Mouse (Mus musculus) forebrain, embryonic 12.5 days (tissue): ENCODE data around the gene Tmem125. TPM values are rescaled to one million over a fixed set of nuclear protein-coding genes. Genes with fewer than 3 reads are reported as not detected.
"Not testable (repeated sequence)": the region's sequence is repeated elsewhere in the genome, so short reads cannot be mapped to it uniquely, and the experiment has no call there.

Experiments used
- ATAC-seq: fragments of 200-750 bp; cut with Nextera tagmentation; 2 replicates; pipeline ENCODE4 v1.8.0; 2017; ENCODE audit warnings: moderate TSS enrichment; ENCODE audit not compliant: low FRiP score
- H3K27ac ChIP-seq: fragments of 300-500 bp; sonication (generic); 2 replicates; pipeline ENCODE4 v1.5.1; 2016; ENCODE audit warnings: mild to moderate bottlenecking
- H3K27me3 ChIP-seq: fragments of 300-500 bp; sonication (generic); 2 replicates; pipeline ENCODE4 v1.6.1; 2016; ENCODE audit warnings: mild to moderate bottlenecking
- H3K36me3 ChIP-seq: fragments of 300-500 bp; sonication (generic); replicated peaks from 2 replicates; pipeline ENCODE4 v1.6.1; 2016; ENCODE audit warnings: mild to moderate bottlenecking
- H3K4me1 ChIP-seq: fragments of 300-500 bp; sonication (generic); 2 replicates; pipeline ENCODE4 v1.6.1; 2016
- H3K4me2 ChIP-seq: fragments of 300-500 bp; sonication (generic); 2 replicates; pipeline ENCODE4 v1.6.1; 2016; ENCODE audit warnings: mild to moderate bottlenecking, moderate library complexity
- H3K4me3 ChIP-seq: fragments of 300-500 bp; sonication (generic); replicated peaks from 2 replicates; pipeline ENCODE4 v1.5.1; 2016; ENCODE audit warnings: mild to moderate bottlenecking
- H3K9ac ChIP-seq: fragments of 300-500 bp; sonication (generic); 2 replicates; pipeline ENCODE4 v1.6.1; 2016; ENCODE audit warnings: mild to moderate bottlenecking
- H3K9me3 ChIP-seq: fragments of 300-500 bp; sonication (generic); 2 replicates; pipeline ENCODE4 v1.6.1; 2016
- WGBS: fragments of 180-500 bp; shearing (Covaris S2); methylation state at CpG from one replicate; pipeline ENCODE4 v1.1.7; 2016; 5-methylcytosine and 5-hydroxymethylcytosine counted together
- polyA plus RNA-seq: library from polyadenylated mRNA; unstranded; fragments of >200 nt; fragmentation: Nextera tagmentation; extraction: Ambion mirVana; gene quantifications from 2 replicates; pipeline ENCODE4 v1.2.1, GENCODE M21; 2016

The Tmem125 gene
- polyA plus RNA-seq, 1 experiment from 2014 or later: not detected

GRCm38 (mm10) chr4:118507171-118507570 is 36.7 kb downstream of the Tmem125 start:
- not testable (repeated sequence) for H3K4me2 ChIP-seq, H3K36me3 ChIP-seq, H3K9ac ChIP-seq, H3K4me3 ChIP-seq, H3K4me1 ChIP-seq, H3K27me3 ChIP-seq, ATAC-seq, H3K27ac ChIP-seq, H3K9me3 ChIP-seq
- WGBS: 94% methylated on average over 1 of the region's 1 CpGs

DNA sequence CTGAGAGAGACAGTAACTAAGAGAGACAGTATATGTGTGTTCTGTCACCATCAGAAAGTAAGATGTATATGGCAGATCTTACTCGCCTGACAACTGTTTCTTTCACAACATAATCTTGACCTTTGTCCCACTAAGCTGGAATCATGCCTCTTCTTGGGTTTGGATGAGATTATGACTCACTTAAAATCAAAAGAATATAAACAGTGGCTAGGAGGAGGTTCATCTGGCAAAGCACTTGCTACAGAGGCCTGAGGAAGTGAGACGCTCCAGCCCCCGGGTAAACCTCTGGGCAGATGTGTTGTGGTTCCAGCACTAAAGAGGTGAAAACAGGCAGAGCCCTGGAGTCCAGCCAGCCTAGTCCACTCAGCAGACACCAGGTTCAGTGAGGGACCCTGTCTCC is 38.3 kb downstream of the Tmem125 start:
- Histone ChIP-seq H3K27me3 (no peaks in the 10 kb centered on the region), H3K9ac (no peak overlapping the region), H3K9me3 (no peaks in the 10 kb centered on the region), H3K36me3 (no peaks in the 10 kb centered on the region), H3K4me2 (no peak overlapping the region), H3K27ac (no peak overlapping the region), H3K4me1 (peaks cover 5% of the 10 kb centered on the region), H3K4me3 (no peak overlapping the region)
- 84% methylated on average over 3 of the region's 3 CpGs for WGBS
- no peak for ATAC-seq

DNA sequence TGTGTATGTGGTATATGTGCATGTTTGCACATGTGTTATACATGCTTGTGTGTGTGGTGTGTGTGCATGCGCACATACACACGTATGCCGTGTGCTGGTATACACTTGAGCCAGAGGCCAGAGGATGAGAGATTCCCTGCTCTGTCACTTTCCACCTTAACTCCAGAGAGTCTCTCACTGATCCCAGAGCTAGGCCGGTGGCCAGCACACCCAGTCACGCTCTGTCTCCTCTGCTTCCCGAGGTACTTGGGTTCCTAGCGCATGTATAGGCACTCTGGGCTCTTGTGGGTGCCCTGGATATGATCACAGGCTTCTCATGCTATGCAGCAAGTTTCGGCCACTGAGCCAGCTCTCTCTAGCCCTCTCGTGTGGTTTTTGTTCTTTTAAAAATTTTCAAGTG is 43.1 kb downstream of the Tmem125 start:
- H3K9me3 ChIP-seq: no peaks in the 10 kb centered on the region
- no peaks in the 10 kb centered on the region for H3K27me3 ChIP-seq
- no peak overlapping the region for H3K4me2 ChIP-seq
- H3K27ac ChIP-seq: no peak overlapping the region
- no peaks in the 10 kb centered on the region for H3K4me1 ChIP-seq
- ATAC-seq: no peak
- 74% methylated on average over 9 of the region's 9 CpGs for WGBS
- no peaks in the 10 kb centered on the region for H3K36me3 ChIP-seq
- H3K4me3 ChIP-seq: no peak overlapping the region
- no peak overlapping the region for H3K9ac ChIP-seq

DNA sequence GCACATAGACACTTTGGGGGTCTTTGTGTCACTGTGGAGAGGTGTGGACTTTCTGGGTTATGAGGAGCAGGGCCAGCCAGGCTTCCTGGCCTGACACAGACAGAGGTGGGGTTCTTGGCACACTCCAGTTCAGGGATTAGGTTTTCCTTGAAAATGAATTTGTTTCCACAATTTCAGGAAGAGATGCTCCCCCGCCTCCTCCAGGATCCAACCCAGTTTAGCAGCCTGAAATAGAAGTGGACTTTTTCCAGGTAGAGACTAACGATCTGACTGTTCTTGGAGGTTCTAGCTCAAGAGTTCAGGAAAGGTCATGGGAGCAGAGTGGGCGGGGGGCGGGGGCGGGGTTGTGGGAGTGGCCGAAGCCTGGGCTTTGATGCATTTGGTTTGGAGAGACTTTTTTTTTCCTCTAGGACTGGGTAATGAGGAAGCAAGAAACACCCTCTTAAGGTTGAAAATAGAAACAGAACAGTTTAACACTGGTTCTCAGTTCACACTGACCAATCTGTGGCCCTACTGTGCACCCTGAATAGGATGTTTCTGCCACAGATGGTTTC is 43.6 kb downstream of the Tmem125 start:
- Histone ChIP-seq H3K4me3 (no peak overlapping the region), H3K36me3 (no peaks in the 10 kb centered on the region), H3K4me2 (no peak overlapping the region), H3K27me3 (no peaks in the 10 kb centered on the region), H3K27ac (no peak overlapping the region), H3K9me3 (no peaks in the 10 kb centered on the region), H3K9ac (no peak overlapping the region), H3K4me1 (no peaks in the 10 kb centered on the region)
- WGBS: 62% methylated on average over 6 of the region's 6 CpGs
- ATAC-seq: no peak

Other genes with a start within 250 kb of the Tmem125 start
- 15.4 and 15.9 TPM in 2 replicates for gene Szt2, start 134.8 kb downstream of the Tmem125 start, polyA plus RNA-seq
- gene Med8, start 134.7 kb downstream of the Tmem125 start, polyA plus RNA-seq: 144 and 154 TPM in 2 replicates
- 27.7 and 30.1 TPM in 2 replicates for gene Elovl1, start 116.0 kb downstream of the Tmem125 start, polyA plus RNA-seq
- gene Cdc20, start 106.7 kb downstream of the Tmem125 start, polyA plus RNA-seq: 299 and 306 TPM in 2 replicates
- 0.37 and 0.95 TPM in 2 replicates for gene Mpl, start 86.5 kb downstream of the Tmem125 start, polyA plus RNA-seq
- 15.4 and 15.6 TPM in 2 replicates for gene Tie1, start 54.0 kb downstream of the Tmem125 start, polyA plus RNA-seq
- gene 2610528J11Rik, start 17.0 kb downstream of the Tmem125 start, polyA plus RNA-seq: 0.27 and 0.35 TPM in 2 replicates
- gene Cfap57, start 76.7 kb upstream of the Tmem125 start, polyA plus RNA-seq: 0.74 and 0.89 TPM in 2 replicates
- 193 and 200 TPM in 2 replicates for gene Ebna1bp2, start 76.8 kb upstream of the Tmem125 start, polyA plus RNA-seq
- not detected in 2 replicates for gene Olfr62, start 114.9 kb upstream of the Tmem125 start, polyA plus RNA-seq
- 0.12 TPM in 1 of 2 replicates, not detected in the other for gene Olfr1342, start 148.7 kb upstream of the Tmem125 start, polyA plus RNA-seq
- not detected in 2 replicates for gene Olfr1341, start 159.5 kb upstream of the Tmem125 start, polyA plus RNA-seq
- gene Olfr1340, start 176.1 kb upstream of the Tmem125 start, polyA plus RNA-seq: not detected in 2 replicates
- gene Olfr1339, start 188.1 kb upstream of the Tmem125 start, polyA plus RNA-seq: not detected in 2 replicates
- gene Olfr1338, start 214.7 kb upstream of the Tmem125 start, polyA plus RNA-seq: not detected in 2 replicates
- not detected in 2 replicates for gene Olfr1337, start 238.5 kb upstream of the Tmem125 start, polyA plus RNA-seq